Mouse (Mus musculus) kidney, adult 2 months (tissue): ENCODE results near the gene Sult6b2. TPM values are rescaled to one million over a fixed set of nuclear protein-coding genes. Genes with fewer than 3 reads are reported as not detected.

ENCODE experiments used
- DNase-seq: peaks from one replicate; pipeline ENCODE4 v3.0.0; 2021
- H3K27ac ChIP-seq: fragments of 200-500 bp; 2 replicates; pipeline ENCODE4 v1.5.1; 2012; ENCODE audit warnings: low read depth, low read length, control low read depth, inconsistent platforms; ENCODE audit not compliant: insufficient read depth
- H3K27me3 ChIP-seq: fragments of 200-500 bp; replicated peaks from 2 replicates; pipeline ENCODE4 v1.6.1; 2012; ENCODE audit warnings: mild to moderate bottlenecking, moderate library complexity, low read length, inconsistent platforms; ENCODE audit not compliant: control insufficient read depth, insufficient read depth
- H3K36me3 ChIP-seq: fragments of 200-500 bp; 2 replicates; pipeline ENCODE4 v1.6.1; 2012; ENCODE audit warnings: mild to moderate bottlenecking, moderate library complexity, low read length, inconsistent platforms; ENCODE audit not compliant: control insufficient read depth, insufficient read depth
- H3K4me1 ChIP-seq: fragments of 200-500 bp; 2 replicates; pipeline ENCODE4 v1.6.1; 2011; ENCODE audit warnings: low read length; ENCODE audit not compliant: control insufficient read depth, insufficient read depth
- H3K4me3 ChIP-seq: fragments of 200-500 bp; 2 replicates; pipeline ENCODE4 v1.5.1; 2011; ENCODE audit warnings: mild to moderate bottlenecking, low read depth, low read length, control low read depth; ENCODE audit not compliant: insufficient read depth
- CTCF ChIP-seq: fragments of 200-500 bp; conservative IDR thresholded peaks from 2 replicates; pipeline ENCODE4 v1.5.1; 2011; ENCODE audit warnings: low read depth, mild to moderate bottlenecking, control low read depth, low read length, moderate library complexity, mixed read lengths; ENCODE audit not compliant: insufficient read depth, insufficient read length
- POLR2A ChIP-seq: fragments of 200-500 bp; IDR thresholded peaks from one replicate; pipeline ENCODE4 v1.6.1; 2011; ENCODE audit warnings: low read depth, low read length, control low read depth
- WGBS: fragments of 180-500 bp; shearing (Covaris S2); methylation state at CpG from one replicate; pipeline ENCODE4 v1.1.7; 2018; 5-methylcytosine and 5-hydroxymethylcytosine counted together
- polyA plus RNA-seq: library from polyadenylated mRNA; depleted of rRNA; stranded (reverse); fragments of >200 nt; gene quantifications from 2 replicates; pipeline ENCODE4 v1.2.3, GENCODE M21; 2012; rRNA removed

Gene Sult6b2
- not detected in 2 replicates for polyA plus RNA-seq

- Histone ChIP-seq H3K4me3 (no peak within 1 kb of the TSS), H3K27me3 (no peaks in the 10 kb centered on the region), H3K36me3 (no peaks in the 10 kb centered on the region), H3K4me1 (no peaks in the 10 kb centered on the region), H3K27ac (no peak within 1 kb of the TSS)
- TF ChIP-seq CTCF (no peak), POLR2A (no peak)
- no peak for DNase-seq
Measured at GRCm38 (mm10) chr6:142804402-142804801, at the start of gene Sult6b2. TSS of gene Sult6b2 (minus strand) at chr6:142804502.

- no peak for DNase-seq
- Histone ChIP-seq H3K4me3 (no peak overlapping the region), H3K27me3 (no peaks in the 10 kb centered on the region), H3K4me1 (no peaks in the 10 kb centered on the region), H3K36me3 (no peaks in the 10 kb centered on the region; the same call in 1 of the 2 replicates), H3K27ac (no peak overlapping the region)
- no peak for TF ChIP-seq POLR2A
- no peak for TF ChIP-seq CTCF
- 78% methylated on average over 6 of the region's 6 CpGs for WGBS
Measured at GRCm38 (mm10) chr6:142852419-142853377, 48.4 kb upstream of the Sult6b2 start.

- H3K27me3 ChIP-seq: no peaks in the 10 kb centered on the region
- 76% methylated on average over 8 of the region's 8 CpGs for WGBS
- H3K4me3 ChIP-seq: no peak overlapping the region
- H3K27ac ChIP-seq: no peak overlapping the region
- no peak for DNase-seq
- H3K36me3 ChIP-seq: no peaks in the 10 kb centered on the region
- H3K4me1 ChIP-seq: no peaks in the 10 kb centered on the region
- TF ChIP-seq POLR2A (no peak), CTCF (no peak)
Measured at GRCm38 (mm10) chr6:142850436-142850835, 46.1 kb upstream of the Sult6b2 start.

- H3K36me3 ChIP-seq: no peaks in the 10 kb centered on the region
- no peak for TF ChIP-seq POLR2A
- TF ChIP-seq CTCF: no peak
- no peak overlapping the region for H3K4me3 ChIP-seq
- WGBS: 71% methylated on average over 5 of the region's 5 CpGs
- H3K4me1 ChIP-seq: no peaks in the 10 kb centered on the region
- H3K27me3 ChIP-seq: no peaks in the 10 kb centered on the region
- DNase-seq: no peak
- no peak overlapping the region for H3K27ac ChIP-seq
Measured at GRCm38 (mm10) chr6:142849326-142849725, 45.0 kb upstream of the Sult6b2 start.

- TF ChIP-seq POLR2A: no peak
- TF ChIP-seq CTCF: no peak
- Histone ChIP-seq H3K36me3 (no peaks in the 10 kb centered on the region), H3K4me1 (no peaks in the 10 kb centered on the region), H3K27ac (no peak overlapping the region), H3K4me3 (no peak overlapping the region), H3K27me3 (no peaks in the 10 kb centered on the region)
- DNase-seq: no peak
- WGBS: 69% methylated on average over 8 of the region's 8 CpGs
Measured at GRCm38 (mm10) chr6:142847914-142848674, 43.8 kb upstream of the Sult6b2 start.

- TF ChIP-seq CTCF (no peak), POLR2A (no peak)
- WGBS: 93% methylated on average over 4 of the region's 4 CpGs
- no peaks in the 10 kb centered on the region for H3K27me3 ChIP-seq
- H3K4me1 ChIP-seq: no peaks in the 10 kb centered on the region
- no peak overlapping the region for H3K4me3 ChIP-seq
- no peaks in the 10 kb centered on the region for H3K36me3 ChIP-seq
- no peak overlapping the region for H3K27ac ChIP-seq
- DNase-seq: no peak
Measured at GRCm38 (mm10) chr6:142846855-142847254, 42.6 kb upstream of the Sult6b2 start.

GRCm38 (mm10) chr6:142845066-142845465, 40.8 kb upstream of the Sult6b2 start:
- Histone ChIP-seq H3K36me3 (no peaks in the 10 kb centered on the region), H3K27ac (no peak overlapping the region), H3K4me3 (no peak overlapping the region), H3K4me1 (no peaks in the 10 kb centered on the region), H3K27me3 (no peaks in the 10 kb centered on the region)
- DNase-seq: no peak
- WGBS: 90% methylated on average over 4 of the region's 4 CpGs
- TF ChIP-seq POLR2A (no peak), CTCF (no peak)
